Mouse (Mus musculus) adipocyte (in vitro differentiated cells): Measurements from ENCODE around the gene Pon3.
A peak's percentile ranks its signal among the peaks of the same experiment; 100 is the strongest.

Source experiments
- DNase-seq: peaks from one replicate; pipeline ENCODE4 v3.0.0-alpha.2; 2016; ENCODE audit warnings: low spot score

Gene Pon3

DNA sequence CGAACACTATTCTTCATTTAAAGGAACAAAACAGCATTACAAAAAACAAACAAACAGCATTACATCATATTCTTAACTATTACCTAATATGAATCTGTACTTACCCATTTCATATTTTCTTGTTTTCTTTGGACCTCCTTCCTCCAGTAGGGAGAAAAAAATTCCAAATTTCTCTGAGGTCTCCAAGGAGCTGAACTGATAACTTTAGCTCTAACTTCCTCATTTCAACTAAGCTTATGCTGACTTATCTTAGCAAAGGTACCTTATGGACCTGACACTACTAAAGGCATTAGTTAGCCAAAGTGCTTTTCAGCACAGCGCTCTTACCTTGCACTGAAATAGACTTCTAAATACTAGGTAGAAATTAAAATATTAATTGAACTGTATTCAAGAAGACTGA, 1.2 kb downstream of the Pon3 start:
- no peak for DNase-seq

DNA sequence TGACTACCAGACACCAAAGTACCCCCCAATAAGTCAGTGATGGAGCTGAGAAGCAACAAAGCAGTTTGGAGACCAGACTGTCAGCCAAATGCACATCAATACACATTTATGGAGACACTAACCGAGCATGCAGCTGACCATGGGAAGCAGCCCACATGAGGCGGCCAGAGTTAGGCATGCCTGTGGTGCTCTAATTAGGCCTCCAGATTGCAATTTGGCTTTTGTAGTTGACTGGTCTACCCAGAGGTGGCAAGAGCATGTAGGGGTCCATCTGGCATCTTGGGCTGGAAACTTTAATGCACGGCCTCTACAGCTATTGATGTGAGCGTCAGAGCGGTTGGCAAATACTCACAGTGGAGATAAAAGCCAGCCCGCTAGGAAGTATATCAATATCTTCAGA, 10.2 kb downstream of the Pon3 start:
- DNase-seq, result no peak

DNA sequence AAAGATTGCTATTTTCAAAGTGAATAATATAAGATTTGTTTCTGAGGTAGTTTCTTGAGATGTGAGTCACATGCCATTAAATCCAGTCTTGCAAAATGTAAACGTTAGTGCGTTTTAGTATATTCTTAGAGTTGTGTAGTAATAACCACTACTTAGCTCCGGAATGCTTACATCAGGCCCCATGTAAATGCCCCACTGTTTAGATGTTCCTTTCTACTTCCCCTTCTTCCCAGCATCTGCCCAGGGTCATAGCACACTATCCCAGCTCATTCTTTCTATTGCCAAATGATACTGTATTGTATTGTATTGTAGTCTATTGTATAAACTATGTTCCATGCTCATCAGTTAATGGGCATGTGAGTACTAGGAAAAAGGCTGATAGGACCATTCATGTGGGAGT, 17.3 kb downstream of the Pon3 start:
- no peak for DNase-seq

DNA sequence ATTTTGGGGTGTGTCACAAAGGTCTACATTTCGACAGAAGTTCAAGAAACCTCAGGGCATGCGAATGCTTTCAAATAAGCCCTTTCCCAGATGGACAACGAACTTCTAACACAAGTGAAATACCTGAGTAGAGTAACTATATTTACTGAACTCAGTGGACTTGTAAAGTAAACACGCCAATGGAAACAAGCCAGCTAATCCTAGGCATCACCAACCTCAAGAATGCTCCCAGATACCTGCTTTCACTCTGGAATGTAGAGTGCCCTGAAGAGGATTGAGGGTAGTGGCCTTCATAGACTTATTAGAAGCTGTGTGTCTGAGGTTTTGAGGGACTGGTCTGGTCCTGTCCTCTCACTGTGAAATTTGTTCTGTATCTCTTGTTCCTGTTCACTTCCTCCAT, 18.6 kb downstream of the Pon3 start:
- no peak for DNase-seq

DNA sequence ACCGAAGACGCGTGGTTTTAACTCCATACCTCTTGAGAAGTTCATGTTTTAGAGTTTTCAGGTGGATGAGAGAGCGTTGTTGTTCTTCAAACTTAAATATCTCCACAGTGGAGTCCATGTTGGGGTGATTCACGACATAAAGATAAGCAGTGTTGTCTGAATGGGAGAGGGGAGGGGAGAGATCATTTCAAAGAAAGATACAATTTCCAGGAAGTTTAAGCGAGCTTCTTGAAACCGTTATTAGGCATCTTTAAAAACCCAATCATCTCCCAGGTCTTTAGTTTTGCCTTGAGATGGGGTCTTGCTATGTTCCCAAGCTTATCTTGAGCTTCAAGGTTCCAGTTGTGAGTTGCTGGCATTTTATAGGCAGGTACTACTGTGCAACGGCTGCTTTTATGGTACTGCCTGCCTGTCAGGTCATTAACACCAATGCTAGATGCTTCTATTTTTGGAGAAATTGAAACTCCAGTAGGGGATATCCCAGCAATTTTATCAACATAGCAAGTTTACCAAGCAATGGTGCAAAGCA, 19.2 kb downstream of the Pon3 start:
- no peak for DNase-seq

DNA sequence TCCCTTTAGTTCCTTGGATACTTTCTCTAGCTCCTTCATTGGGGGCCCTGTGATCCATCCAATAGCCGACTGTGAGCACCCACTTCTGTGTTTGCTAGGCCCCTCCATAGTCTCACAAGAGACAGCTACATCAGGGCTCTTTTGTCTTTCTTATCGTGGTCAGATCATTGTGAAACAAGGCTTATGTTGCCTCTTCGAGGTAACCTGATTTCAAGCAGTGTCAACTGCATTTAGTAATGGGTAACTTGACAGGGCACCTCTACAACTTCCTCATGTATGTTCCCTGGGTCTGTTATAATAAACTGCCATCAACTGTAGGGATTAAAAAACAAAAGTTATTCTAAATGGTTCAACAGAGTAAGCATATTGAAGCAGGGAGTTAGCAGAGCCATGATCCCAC, 21.5 kb downstream of the Pon3 start:
- DNase-seq, result no peak

DNA sequence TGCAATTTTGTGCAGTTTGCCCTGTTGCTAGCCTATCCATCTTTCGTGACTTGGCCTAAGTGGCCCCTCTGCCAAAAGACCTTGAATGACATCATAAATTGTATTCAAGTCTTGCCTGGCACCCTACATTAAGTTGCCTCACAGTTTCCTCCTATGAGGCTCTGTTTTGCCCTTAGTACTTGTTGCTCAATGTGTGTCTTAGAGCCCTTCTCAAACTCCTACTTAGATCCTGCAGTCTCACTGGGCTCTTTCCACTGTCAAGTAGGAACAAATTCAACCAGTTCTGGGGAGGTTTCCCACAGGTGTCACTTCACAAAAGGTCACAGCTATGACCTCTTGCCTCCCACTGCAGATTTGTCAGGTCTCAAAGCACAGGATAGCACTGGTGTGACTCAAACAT, 22.3 kb downstream of the Pon3 start:
- peak; percentile 80 for DNase-seq

DNA sequence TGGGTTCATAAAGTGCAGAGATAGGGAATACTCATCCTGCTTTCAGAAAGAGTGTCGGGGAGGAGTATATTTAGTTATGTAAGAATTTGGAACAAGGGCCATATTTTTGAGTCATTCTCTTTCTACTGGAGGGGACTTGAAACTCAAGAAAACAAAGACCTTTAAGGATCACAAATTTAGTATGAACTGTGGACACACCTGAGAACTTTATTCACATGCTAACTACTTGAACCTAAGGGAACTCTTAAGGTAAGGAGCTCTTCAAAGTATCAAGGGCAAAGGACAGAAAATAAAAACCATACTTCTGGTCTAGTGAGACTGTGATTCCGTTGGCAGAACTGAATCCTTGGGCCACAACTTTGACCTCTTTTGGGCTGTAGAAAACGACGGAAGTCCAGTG, 24.1 kb downstream of the Pon3 start:
- no peak for DNase-seq

DNA sequence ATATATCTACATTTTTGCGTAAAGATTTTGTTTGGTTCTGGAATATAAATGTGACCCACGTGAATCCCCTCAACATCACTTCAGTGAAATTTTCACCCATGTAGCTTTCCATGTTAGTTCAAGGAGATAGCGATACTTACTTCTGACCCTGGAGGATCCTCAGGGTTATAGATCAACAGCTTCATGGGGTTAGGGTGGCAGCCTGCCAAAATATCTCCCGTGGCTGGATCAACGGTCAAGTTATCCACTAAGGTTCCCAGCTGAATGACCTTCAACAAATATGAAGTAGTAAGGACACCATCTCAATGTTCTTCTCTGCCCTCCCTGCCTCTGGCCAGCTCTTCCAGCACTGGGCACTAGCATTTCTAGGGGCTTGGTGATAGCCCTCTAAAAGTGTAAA, 25.8 kb downstream of the Pon3 start:
- no peak for DNase-seq

DNA sequence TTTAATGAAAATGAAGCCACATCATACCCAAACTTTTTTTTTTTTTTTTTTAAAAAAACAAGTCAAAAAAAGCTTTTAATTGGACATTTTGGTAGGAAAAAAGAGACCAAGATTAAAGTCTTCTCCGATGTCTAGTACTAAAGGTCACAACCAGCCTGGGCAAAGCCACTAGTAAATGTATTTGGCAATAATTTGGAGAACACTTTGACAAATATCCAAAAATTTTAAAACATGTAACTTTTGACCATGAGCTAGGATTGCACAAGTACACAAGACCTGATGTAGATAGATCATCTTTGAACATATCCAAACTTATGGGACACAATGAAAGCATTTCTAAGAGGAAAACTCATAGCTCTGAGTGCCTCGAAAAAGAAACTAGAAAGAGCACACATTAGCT, 32.5 kb downstream of the Pon3 start:
- DNase-seq, result peak; percentile 34

DNA sequence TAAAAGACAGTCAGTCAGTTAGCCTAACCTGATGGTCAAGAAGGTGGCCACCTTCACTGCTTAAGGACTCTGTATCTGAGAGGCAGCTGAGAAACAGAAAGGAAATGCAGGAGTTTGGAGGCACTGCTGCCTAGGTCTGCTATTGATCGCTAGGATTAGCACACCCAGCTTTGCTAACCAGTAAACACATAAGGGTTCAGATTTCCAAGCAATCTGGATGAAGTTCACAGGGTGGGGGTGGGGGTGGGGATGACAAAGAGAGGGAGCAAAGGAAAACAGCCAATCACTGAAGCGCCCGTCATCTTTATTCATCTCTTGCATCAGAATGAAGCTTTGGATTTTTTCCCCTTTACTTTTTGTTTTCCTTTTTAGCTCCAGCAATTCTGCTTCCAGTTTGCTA, 34.0 kb downstream of the Pon3 start:
- no peak for DNase-seq

DNA sequence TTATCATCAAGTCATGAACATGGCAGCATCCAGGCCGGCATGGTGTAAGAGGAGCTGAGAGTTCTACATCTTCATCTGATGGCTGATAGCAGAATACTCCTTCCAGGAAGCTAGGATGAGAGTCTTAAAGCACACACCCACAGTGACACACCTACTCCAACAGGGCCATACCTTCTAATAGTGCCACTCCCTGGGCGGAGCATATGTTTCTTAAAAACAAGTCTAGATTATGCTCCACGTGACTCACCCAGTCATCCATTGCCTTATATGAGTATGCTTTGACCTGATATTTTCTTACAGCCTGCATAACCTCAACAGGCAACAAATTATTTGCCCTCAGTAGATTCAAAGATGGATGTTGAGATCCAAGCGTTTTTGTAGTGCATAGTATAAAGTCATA, 37.9 kb downstream of the Pon3 start:
- DNase-seq, result no peak

DNA sequence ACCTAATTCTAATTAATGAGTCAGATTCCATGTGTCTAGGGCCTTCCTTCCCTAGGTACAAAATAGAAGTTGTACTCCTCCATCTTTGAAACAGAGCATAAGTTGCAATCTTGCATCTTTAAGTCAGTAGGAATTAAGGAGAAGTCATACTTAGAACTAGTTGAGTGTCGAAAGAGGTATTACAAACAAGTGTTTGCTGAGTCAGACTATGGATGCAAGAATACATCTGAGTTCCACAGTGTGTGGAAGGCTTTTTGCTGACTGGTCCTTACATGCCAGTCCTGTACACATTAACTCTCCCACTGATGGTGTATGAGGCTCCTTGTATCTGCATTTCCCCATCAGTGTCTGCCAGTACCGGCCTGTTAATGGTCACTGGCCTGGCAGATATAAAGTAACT, 48.3 kb downstream of the Pon3 start:
- DNase-seq, result no peak

DNA sequence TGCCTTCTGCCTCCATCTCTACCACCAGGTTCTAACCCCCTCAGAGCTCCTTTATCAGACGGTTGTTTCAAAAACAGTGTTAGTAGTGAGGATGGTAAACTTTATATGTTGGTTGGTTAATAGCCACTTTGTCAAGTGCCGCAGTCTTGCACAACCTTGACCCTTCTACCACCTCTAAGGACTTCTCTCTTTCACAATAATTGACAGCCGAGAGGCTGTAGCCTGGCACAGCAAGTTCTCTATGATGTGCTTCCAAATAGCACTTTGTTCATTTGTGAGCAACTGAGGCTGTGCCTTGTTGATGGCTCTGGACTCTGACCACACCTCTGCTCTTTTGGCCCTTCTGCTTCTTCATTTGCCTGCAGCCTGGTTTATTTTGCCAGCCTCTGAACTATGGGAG, 56.2 kb downstream of the Pon3 start:
- DNase-seq, result peak; percentile 39

DNA sequence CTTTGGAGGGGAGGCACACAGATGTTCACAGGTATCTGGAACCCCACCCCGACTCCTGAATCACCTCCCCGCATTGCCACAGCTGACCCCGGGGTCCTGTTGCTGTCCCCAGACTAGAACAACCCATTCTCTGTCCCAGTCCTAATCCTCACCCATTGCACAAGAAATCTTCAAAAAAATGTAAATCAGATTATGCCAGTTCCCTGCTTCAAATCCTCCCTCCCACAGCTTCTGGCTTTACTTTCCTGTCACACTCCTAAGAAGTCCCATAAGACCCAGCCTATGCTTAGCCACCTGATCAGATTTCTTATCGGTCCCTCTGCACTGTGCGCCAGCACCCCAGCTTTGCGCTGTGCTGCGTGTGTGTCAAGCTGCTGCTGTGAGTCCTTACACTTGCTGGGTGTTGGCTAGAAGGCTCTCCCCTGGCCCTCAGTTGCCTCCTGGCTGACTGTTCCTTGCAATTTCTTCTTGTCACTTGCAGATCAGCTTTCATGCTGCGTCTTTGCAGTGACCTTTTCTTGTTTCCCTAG, 56.6 kb downstream of the Pon3 start:
- DNase-seq, result no peak

DNA sequence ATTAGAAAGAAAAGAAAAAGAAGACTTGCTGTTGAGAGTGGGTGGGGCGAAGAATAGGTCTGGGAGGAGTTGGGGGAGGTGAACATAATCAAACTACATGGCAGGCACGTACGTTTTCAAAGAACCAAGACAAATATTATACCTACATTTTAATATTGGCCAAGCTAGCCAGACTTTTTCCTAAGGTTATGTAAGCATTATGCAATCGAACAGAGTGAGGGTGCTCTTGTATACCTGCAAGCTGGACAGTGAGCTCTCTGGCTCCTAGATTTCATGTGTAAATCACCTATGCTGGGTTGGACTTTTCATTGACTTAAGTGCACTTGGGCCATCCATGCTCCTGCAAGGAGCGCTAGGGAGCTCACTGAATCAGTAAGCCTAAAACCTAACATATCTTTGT, 57.5 kb downstream of the Pon3 start:
- DNase-seq, result no peak

DNA sequence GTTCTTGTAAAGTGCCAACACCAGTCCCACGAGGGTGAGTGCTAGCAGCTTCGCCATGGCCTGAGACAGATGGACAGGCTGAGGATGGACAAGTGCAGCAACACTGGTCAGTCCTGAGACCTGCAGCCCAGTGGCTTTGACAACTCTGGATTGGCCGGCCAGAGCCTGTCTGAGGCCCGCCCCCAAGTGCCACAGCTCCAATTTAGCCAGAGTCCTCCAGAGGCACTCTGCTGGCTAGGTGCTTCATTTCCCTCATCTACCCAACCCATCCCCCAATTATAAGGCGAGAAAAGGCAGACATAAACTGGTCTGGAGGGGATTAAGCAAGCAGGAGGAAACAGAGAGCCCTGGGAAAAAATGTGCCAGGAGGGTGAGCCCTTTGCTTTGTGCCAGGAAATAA, 62.4 kb downstream of the Pon3 start, which contains the start of gene Pon1:
Gene Pon1, minus strand, starts transcription at position 254 of the 400 bp plus-strand sequence.
- no peak for DNase-seq

DNA sequence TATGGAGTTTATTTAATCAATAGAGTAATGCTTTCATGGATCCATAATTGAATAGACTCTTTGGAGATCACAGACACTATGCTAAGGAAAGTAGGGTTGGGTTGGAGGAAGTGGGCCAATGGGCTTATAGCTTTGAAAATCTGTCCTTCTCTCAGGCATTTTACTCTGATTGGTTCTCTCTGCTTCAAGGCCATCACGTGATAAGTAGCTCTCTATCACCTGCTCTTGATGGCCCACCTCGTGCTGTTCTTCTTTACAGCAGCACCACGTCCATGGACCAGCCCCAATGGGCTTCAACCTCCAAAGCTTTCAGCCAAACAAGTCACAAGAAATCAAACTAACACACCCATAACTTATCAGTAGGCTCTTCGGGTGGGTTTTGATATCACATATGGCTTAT, 65.3 kb downstream of the Pon3 start:
- DNase-seq, result no peak

DNA sequence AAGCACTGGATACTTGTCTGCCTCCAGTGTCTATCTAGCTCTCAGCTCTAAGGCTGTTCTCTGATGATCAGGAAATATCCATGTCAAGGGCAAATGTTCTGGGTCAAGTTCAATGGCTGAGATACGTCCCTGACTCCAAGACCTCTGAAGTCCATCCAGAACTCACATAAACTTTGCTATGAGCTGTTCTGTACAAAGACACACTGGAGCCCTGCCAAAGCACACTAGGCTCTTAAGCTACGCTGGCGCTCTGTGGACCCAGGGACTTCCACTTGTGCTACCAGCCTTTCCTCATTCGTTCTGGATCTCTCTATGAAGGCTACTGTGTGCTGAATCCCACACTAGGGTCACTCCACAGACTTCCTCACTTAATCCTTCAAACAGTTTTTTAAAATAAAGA, 66.6 kb downstream of the Pon3 start:
- no peak for DNase-seq

DNA sequence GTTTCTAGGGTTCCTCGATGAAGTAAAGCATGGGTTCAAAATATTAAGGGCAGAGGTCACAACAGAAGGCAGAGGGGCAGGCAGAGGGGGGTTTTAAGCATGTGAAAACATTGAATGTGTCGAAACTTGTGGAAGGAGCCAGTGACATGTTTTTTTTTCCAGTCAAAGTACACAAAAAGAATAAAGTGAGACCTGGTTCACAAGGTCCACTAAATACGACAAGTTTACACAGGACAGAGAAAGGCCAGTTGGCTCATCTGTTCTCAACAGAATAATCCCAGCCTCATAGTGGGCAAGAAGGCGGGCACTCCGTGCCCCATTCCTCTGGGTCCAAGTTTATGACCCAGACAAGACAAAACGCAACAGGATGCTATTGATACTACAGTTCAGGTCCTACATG, 67.1 kb downstream of the Pon3 start:
- DNase-seq, result no peak

DNA sequence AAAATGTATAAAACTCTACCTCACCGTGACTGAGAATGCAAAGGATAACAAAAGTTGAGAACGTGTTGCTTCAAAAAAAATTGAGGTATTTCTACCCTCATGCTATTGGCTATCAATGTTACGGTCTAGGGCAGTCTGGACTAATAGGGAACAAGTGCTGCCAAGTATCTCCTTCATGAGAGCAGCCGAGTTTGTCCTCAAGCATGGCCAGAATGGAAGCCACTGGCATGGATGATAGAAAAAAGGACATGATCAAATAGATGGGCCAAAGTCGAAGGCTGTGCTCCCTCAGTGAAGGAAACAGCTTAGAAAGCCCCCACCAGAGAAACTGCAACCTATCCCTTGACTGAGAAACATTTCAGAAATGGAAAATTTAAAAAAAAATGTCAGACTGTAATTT, 68.0 kb downstream of the Pon3 start:
- no peak for DNase-seq

DNA sequence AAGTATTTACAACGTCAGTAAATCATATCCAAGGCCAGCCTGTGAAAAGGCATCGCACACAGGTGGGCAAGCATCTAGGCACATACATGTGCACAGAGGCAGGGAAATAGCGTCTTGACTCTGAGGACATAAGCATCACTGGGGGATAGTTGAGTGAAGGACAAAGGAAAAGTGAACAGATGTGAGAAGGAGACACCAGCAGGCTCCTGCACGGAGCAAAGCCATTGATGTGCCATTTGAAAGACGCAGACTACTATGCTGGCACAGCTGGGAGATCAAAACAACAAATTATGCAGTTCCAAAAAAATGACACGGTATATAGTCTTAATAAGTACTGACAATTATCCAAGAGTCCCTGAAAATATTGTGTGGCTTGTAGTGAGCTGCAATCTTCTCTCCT, 68.5 kb downstream of the Pon3 start:
- no peak for DNase-seq

DNA sequence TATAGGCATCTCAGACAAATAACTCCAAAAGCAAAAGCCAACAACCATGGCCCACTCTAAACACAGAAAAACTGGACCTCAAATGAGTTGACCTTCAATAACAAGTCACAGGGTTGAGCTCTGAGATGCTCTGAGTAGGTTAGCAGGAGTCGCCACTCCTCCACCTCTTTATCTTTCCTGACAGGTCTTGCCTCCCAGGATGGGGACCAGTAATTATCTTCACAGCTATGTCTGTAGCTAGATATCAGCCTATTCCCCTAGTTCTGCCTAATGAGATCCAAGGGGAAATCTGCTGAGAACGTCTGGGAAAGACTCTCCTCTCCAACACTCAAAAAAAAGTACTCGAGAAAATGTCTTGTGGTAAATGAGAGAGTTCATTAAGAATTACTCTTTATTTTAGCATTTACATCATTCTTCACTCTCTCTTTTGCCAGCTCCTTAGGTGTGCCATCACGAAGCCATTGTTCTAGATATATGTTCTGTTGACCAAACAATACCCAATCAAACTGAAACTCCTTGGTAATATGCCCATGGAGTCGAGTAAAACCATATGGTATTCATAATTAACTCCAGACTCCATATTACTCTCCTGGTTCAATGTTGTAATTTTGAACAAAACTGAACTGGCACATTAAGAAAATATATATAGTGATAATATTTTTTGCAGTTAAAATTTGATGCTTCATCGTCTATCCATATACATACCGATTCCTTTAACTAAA, 69.7 kb downstream of the Pon3 start:
- no peak for DNase-seq

DNA sequence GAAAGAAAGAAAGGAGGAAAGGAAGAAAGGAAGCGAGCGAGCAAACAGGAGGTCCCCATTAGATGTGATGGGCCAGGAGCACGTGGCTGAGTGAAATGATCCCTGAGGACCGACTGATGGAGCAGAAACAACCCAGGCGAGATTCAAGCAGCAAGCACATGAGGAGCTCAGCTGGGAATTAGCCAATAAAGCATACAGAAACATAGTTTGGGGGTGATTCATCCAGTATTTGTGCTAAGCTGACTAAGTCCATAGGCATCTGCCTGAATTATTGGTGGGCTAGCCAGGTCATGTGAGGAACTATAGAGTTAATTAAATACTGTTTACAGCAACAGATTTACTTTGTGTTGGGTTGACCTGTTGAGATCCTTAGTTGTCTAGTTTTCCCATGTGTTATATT, 75.4 kb downstream of the Pon3 start:
- DNase-seq, result no peak
